Mouse (Mus musculus) kidney, adult 8-10 months (tissue): ENCODE data around the gene Lmtk3.

Source experiments
- DNase-seq, 2 experiments: peaks; one replicate each; pipeline ENCODE4 v3.0.0; 2022

Gene Lmtk3

GRCm38 (mm10) chr7:45784524-45785372 is 1.2 kb downstream of the Lmtk3 start, which contains the start of gene Sult2b1:
Gene Sult2b1, minus strand, starts transcription at chr7:45784669.
- peak in 1 of 2 experiments; percentile 36 for DNase-seq

DNA sequence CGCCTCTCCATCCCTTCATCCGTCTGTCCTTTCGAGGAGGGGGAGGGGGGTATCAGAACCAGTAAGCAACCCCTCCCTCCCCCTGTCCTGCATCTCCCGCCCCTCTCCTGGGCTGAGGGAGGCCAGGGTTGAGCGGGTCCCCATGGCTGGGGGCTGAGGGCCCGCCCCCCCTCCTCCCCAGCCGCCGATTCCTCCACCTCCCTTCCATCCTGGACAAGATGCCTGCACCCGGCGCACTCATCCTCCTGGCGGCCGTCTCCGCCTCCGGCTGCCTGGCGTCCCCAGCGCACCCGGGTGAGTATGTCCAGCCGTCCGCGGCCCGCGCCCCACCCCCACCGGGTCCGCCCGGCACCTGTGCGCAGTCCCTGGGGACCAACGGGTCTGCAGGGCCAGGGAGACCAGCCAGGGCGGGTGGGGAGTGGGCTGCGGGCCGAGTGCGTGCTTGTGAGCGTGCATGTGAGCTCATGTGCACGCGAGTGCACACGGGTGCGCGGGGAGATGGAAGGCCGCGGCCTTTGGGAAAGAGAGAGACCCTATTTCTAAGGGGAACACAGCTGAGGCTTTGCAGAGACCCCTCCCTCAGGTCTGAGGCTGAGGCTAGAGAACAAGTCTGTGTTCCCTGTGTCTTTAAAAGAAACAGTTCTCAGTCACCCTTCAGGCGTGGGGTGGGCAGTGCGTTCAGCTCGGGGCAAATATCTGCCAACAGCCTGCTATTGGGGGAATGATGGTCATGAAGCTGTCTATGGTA is 2.0 kb downstream of the Lmtk3 start:
- no peak for DNase-seq

- DNase-seq, result no peak
These were observed 2.6 kb downstream of the Lmtk3 start for GRCm38 (mm10) chr7:45786136-45786578.

- no peak for DNase-seq
These were observed 3.3 kb downstream of the Lmtk3 start for GRCm38 (mm10) chr7:45786661-45787413.

GRCm38 (mm10) chr7:45787642-45788041 is 4.1 kb downstream of the Lmtk3 start:
- DNase-seq, result no peak

GRCm38 (mm10) chr7:45790721-45791120 is 7.2 kb downstream of the Lmtk3 start:
- DNase-seq, result no peak

DNA sequence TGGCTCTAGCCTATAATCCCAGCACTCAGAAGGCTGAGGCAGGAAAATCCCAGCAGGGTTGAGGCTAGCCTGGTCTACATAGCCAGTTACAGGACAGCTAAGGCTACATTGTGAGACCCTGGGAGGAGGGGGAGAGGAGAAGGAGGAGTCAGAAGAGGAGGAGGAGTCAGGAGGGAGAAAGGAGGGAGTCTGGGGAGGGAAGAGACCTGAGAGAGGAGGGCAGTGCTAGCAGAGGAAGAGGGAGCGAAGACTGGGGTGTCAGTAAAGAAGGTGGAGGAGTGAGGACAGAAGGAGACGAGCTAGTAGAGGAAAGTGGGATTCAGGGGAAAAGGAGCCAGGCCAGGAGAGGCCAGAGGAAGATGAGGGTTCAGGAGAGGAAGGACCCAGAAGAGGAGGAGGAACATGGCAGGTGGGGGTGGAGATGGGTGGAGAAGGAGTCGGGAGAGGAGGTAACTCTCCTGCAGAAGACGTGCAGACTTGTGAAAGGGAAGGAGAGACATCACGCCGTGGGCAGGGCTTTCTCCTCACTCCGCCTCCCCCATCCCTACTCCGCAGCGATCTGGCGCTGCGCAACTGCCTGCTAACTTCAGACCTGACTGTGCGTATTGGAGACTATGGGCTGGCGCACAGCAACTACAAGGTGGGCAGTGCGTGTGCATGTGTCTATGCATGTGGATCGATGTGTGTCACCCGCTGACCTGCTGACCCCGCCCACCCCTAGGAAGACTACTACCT is 8.4 kb downstream of the Lmtk3 start:
- DNase-seq, result no peak

GRCm38 (mm10) chr7:45793240-45793639 is 9.7 kb downstream of the Lmtk3 start:
- no peak for DNase-seq

GRCm38 (mm10) chr7:45793969-45794585 is 10.5 kb downstream of the Lmtk3 start:
- DNase-seq, result no peak

GRCm38 (mm10) chr7:45794971-45795370 is 11.4 kb downstream of the Lmtk3 start:
- no peak for DNase-seq

- DNase-seq, result no peak
These were observed 13.4 kb downstream of the Lmtk3 start for GRCm38 (mm10) chr7:45796950-45797349.

GRCm38 (mm10) chr7:45797661-45798510 is 14.3 kb downstream of the Lmtk3 start:
- DNase-seq, result no peak

DNA sequence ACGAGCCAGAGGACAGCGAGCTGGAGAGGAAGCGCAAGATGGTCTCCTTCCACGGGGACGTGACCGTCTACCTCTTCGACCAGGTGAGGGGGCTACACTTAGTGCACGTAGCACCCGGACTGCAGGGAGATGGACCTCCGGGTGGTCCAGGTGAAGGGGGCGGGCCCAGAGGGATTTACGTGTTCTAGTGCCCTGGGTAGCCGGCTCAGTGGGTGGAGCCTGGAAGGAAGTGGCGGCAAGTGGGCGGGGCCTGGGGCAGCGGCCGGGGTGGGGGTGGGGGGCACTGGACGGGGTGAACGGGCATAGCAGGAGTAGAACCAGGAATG is 14.9 kb downstream of the Lmtk3 start:
- DNase-seq, result peak in 1 of 2 experiments; percentile 53

GRCm38 (mm10) chr7:45798931-45799330 is 15.4 kb downstream of the Lmtk3 start:
- no peak for DNase-seq

- no peak for DNase-seq
These were observed 16.5 kb downstream of the Lmtk3 start for GRCm38 (mm10) chr7:45800001-45800400.

DNA sequence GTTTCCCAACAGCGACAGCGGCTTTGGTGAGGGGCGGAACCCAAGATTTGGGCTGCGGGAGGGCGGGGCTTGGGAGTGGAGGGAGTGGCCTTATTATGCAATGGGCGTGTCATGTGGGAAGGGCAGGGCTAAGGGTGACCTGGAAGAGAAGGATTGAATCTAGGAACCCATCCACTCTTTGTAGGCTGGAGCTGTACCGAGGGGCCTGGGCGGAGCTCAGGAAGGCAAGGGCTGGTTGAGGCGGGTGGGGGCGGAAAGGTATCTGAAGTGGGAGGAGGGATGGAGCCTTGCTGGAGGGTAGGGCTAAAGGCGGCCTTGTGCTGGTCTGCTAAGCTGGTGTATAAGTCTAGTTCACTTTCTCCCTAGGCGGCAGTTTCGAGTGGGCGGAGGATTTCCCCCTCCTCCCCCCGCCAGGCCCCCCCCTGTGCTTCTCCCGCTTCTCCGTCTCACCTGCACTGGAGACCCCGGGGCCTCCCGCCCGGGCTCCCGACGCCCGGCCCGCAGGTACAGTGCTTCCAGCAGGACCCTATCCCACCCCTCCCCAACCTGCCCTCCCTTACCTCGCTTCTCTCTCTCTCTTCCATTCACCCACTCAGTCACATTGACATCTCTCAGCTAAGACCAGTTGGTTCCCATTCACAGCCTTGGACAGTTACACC is 17.1 kb downstream of the Lmtk3 start:
- DNase-seq, result peak; percentile 51 to 61

DNA sequence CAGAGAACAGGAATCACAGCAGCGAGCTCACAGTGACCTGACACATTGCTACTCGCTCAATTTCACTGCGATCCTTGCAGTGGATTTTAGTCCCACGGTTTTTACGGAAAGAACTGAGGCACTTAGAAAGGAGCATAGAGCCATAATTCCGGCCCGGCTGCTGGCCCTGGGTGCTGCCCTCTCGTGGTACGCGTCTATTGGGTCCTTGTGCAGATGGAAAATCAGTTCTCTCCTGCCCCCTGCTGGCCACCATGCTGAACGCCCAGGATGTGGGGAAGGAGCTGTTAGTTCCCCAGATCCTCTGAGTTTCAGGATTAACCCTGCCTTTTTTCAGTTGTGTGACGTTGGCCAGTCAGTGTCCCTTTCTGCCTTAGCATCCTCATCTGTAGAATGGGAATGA is 17.8 kb downstream of the Lmtk3 start:
- peak; percentile 87 to 95 for DNase-seq

DNA sequence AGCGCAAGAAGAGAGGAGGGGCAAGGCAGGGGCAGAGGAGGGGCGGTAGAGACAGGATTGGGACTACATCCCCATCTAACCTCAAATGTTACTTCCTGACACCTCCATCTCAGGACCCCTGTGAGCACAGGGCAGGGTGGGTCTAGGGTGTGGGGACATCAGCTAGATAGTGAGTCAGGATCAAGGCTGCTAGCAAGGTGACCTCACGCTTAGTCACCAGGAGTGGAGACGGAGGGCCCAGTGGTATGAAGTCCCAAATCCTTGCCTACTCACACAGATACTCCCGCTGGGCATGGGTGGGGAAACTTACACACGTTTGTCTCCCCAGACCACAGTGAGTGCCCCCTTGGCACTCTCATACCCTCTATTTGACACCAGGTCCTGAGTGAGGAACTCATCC is 19.0 kb downstream of the Lmtk3 start:
- DNase-seq, result no peak

DNA sequence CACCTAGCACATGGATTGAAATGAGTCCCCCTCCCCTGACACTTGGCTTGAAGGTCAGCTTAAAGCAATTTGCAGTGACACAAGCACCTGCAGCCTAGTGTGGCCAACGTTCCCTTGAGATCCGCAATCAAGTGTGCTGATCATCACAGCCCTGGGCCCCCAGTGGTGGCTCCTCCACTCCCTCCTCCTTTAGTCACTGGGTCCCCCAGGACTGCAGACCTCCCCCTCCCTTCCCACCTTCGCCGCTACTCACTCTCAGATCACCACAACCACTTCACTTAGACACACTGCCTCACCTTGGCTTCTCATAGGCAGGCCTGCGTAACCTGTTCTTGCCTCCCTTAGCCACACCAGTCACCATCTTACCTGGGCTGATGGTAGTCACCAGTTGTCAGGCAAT is 22.4 kb downstream of the Lmtk3 start:
- DNase-seq, result no peak

DNA sequence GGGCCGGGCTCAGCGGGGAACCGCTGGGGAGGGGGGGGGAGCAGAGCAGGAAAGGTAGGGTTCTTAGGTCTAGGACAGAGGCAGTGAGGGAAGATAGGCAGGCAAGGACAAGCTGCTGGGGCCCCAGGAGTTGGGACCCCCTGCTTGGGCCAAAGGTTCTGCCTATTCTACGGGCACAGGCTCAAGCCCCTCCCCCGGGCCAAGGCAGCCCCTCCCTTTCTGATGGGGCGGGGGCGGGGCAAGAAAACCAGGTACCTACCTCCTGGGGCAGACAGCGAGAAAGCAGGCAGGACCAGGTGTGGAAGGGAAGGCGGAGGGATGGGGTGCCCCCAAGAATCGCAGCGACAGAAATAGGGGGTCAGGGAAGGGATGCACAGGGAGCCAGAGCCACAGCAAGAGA is 24.9 kb downstream of the Lmtk3 start:
- no peak for DNase-seq
